Mouse (Mus musculus) telencephalon, adult 2 months (tissue): ENCODE measurements around the gene C1d.
"Not testable (repeated sequence)": the region's sequence is repeated elsewhere in the genome, so short reads cannot be mapped to it uniquely, and the experiment has no call there.

Experiments used
- DNase-seq: peaks from one replicate; pipeline ENCODE4 v3.0.0-alpha.2; 2011; ENCODE audit warnings: low read depth, low spot score

Gene C1d

GRCm38 (mm10) chr11:17257443-17257842, at the start of gene C1d:
C1d (plus strand) TSS chr11:17257579.
- DNase-seq, result peak; percentile 95

GRCm38 (mm10) chr11:17211258-17212140, 45.9 kb upstream of the C1d start, which contains the start of gene Pno1:
Pno1 (minus strand) TSS chr11:17211568.
- DNase-seq, result peak; percentile 98

- peak; percentile 41 for DNase-seq
Measured at GRCm38 (mm10) chr11:17212141-17212495, 45.3 kb upstream of the C1d start.

- no peak for DNase-seq
Measured at GRCm38 (mm10) chr11:17212903-17213509, 44.4 kb upstream of the C1d start.

- DNase-seq, result peak; percentile 44
Measured at GRCm38 (mm10) chr11:17215475-17215874, 41.9 kb upstream of the C1d start.

GRCm38 (mm10) chr11:17221126-17221525, 36.3 kb upstream of the C1d start:
- DNase-seq, result no peak

GRCm38 (mm10) chr11:17232792-17233191, 24.6 kb upstream of the C1d start:
- DNase-seq, result no peak

GRCm38 (mm10) chr11:17236449-17237037, 20.8 kb upstream of the C1d start:
- DNase-seq, result no peak

- DNase-seq, result not testable (repeated sequence)
Measured at GRCm38 (mm10) chr11:17238598-17238997, 18.8 kb upstream of the C1d start.

- DNase-seq, result no peak
Measured at GRCm38 (mm10) chr11:17248715-17249114, 8.7 kb upstream of the C1d start.

- DNase-seq, result no peak
Measured at GRCm38 (mm10) chr11:17256813-17257365, 490 bp upstream of the C1d start.

GRCm38 (mm10) chr11:17257861-17258260, 482 bp downstream of the C1d start:
- DNase-seq, result no peak

- DNase-seq, result no peak
Measured at GRCm38 (mm10) chr11:17267176-17267575, 9.8 kb downstream of the C1d start.

- DNase-seq, result no peak
Measured at GRCm38 (mm10) chr11:17268801-17269200, 11.4 kb downstream of the C1d start.

GRCm38 (mm10) chr11:17279959-17280358, 22.6 kb downstream of the C1d start:
- DNase-seq, result peak; percentile 28

GRCm38 (mm10) chr11:17284055-17284454, 26.7 kb downstream of the C1d start:
- DNase-seq, result no peak

- DNase-seq, result no peak
Measured at GRCm38 (mm10) chr11:17288884-17289283, 31.5 kb downstream of the C1d start.

GRCm38 (mm10) chr11:17306007-17306891, 48.9 kb downstream of the C1d start:
- DNase-seq, result peak; percentile 56

- DNase-seq, result no peak
Measured at GRCm38 (mm10) chr11:17307457-17307856, 50.1 kb downstream of the C1d start.
